Mouse (Mus musculus) C2C12 (cell line): ENCODE measurements around the gene Glipr1. TPM values are rescaled to one million over a fixed set of nuclear protein-coding genes. Genes with fewer than 3 reads are reported as not detected.

Experiments
- H3K27me3 ChIP-seq: one replicate; pipeline ENCODE4 v1.6.1; 2011; ENCODE audit not compliant: control insufficient read depth, insufficient read depth, insufficient read length
- H3K36me3 ChIP-seq: one replicate; pipeline ENCODE4 v1.6.1; 2011; ENCODE audit not compliant: control insufficient read depth, insufficient read depth
- H3K4me3 ChIP-seq: one replicate; pipeline ENCODE4 v1.5.1; 2011; ENCODE audit warnings: mild to moderate bottlenecking, control low read depth; ENCODE audit not compliant: poor library complexity, insufficient read depth, severe bottlenecking
- H3K79me2 ChIP-seq: one replicate; pipeline ENCODE4 v1.6.1; 2011; ENCODE audit not compliant: control insufficient read depth, insufficient read depth
- H3K79me3 ChIP-seq: one replicate; pipeline ENCODE4 v1.6.1; 2011; ENCODE audit warnings: low read depth, control low read depth
- H3ac ChIP-seq: one replicate; pipeline ENCODE3; 2011; ENCODE audit warnings: low read depth; ENCODE audit not compliant: control insufficient read depth, insufficient read length
- CEBPB ChIP-seq: IDR thresholded peaks from one replicate; pipeline ENCODE4 v1.6.1; 2011; ENCODE audit warnings: low read depth, mild to moderate bottlenecking, control low read depth, moderate library complexity
- CTCF ChIP-seq: IDR thresholded peaks from one replicate; pipeline ENCODE4 v1.5.1; 2011; ENCODE audit not compliant: control insufficient read depth, insufficient read depth, insufficient read length
- FOSL1 ChIP-seq: IDR thresholded peaks from one replicate; pipeline ENCODE4 v1.8.0; 2011; ENCODE audit warnings: mild to moderate bottlenecking, low read length; ENCODE audit not compliant: poor library complexity, insufficient read depth, severe bottlenecking
- MAX ChIP-seq: IDR thresholded peaks from one replicate; pipeline ENCODE4 v1.6.1; 2011; ENCODE audit warnings: mild to moderate bottlenecking, control low read depth
- MYOD1 ChIP-seq: IDR thresholded peaks from one replicate; pipeline ENCODE4 v1.6.1; 2011; ENCODE audit warnings: low read depth; ENCODE audit not compliant: control insufficient read depth, insufficient read length
- MYOG ChIP-seq: IDR thresholded peaks from one replicate; pipeline ENCODE4 v1.6.1; 2011; ENCODE audit not compliant: control insufficient read depth, insufficient read length; ENCODE audit errors: extremely low read depth
- USF1 ChIP-seq: IDR thresholded peaks from one replicate; pipeline ENCODE4 v1.6.1; 2011; ENCODE audit warnings: low read depth, mild to moderate bottlenecking, control low read depth, moderate library complexity
- polyA plus RNA-seq: library from polyadenylated mRNA; unstranded; fragments of >200 nt; fragmentation: generic; extraction: Trizol; gene quantifications from one replicate; pipeline ENCODE4 v1.2.1, GENCODE M21; 2012; ENCODE audit warnings: missing spikeins

Glipr1 gene
- polyA plus RNA-seq, 1 experiment = 10.3 TPM

DNA sequence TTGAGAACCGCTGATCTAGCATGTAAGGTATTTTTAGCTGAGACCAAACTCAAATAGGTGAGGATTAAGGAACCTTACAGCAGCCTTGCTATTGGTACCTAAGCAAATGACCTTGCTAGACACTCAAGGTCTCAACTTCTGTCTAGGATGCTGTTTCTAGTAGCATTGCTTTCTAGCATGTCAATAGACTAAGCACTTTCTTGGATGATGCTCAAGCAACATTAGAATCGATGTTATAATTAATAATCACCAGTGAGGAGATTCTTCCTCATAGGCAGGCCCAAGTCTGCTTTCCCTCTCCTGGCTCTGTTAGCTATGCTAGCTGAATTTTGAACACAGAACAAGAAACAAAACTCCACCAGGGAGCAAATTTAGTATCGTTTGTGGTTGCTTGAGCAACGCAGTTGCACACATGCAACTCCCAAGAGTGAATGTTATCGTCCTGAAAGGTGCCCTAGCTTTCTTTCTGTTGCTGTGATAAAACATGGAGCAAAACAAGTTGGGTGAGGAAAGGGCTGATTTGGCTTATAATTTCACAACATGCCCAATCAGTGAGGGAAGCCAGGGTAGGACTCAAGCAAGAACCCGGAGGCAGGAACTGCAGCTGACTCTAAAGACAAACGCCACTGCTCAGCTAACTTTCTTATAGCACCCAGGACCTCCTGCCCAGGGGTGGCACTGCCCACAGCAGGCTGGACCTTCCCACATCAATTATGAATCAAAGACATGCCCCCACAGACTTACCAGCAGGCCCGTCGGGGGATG is 493 bp downstream of the Glipr1 start:
- TF ChIP-seq CTCF (no peak), FOSL1 (no peak), MYOG (no peak), MAX (no peak), USF1 (no peak)
- H3K27me3 ChIP-seq = no peaks in the 10 kb centered on the region
- H3K36me3 ChIP-seq = no peaks in the 10 kb centered on the region
- H3K4me3 ChIP-seq = no peak overlapping the region
- no peaks in the 10 kb centered on the region for H3K79me3 ChIP-seq
- no peak overlapping the region for H3ac ChIP-seq
- no peaks in the 10 kb centered on the region for H3K79me2 ChIP-seq

GRCm38 (mm10) chr10:112001350-112001749 is 1.1 kb downstream of the Glipr1 start:
- H3K4me3 ChIP-seq = no peak overlapping the region
- H3ac ChIP-seq = no peak overlapping the region
- TF ChIP-seq MYOG = no peak
- TF ChIP-seq CTCF = no peak
- H3K36me3 ChIP-seq = no peaks in the 10 kb centered on the region
- no peaks in the 10 kb centered on the region for H3K79me2 ChIP-seq
- no peaks in the 10 kb centered on the region for H3K79me3 ChIP-seq
- H3K27me3 ChIP-seq = no peaks in the 10 kb centered on the region

- H3K27me3 ChIP-seq = no peaks in the 10 kb centered on the region
- H3K79me3 ChIP-seq = no peaks in the 10 kb centered on the region
- no peaks in the 10 kb centered on the region for H3K79me2 ChIP-seq
- no peak overlapping the region for H3K4me3 ChIP-seq
- peak overlapping the region; percentile 38 for H3ac ChIP-seq
- TF ChIP-seq FOSL1 (peak; percentile 16), MYOG (no peak), CTCF (no peak)
- H3K36me3 ChIP-seq = no peaks in the 10 kb centered on the region
Observed at GRCm38 (mm10) chr10:112000568-112000967, 1.9 kb downstream of the Glipr1 start.

DNA sequence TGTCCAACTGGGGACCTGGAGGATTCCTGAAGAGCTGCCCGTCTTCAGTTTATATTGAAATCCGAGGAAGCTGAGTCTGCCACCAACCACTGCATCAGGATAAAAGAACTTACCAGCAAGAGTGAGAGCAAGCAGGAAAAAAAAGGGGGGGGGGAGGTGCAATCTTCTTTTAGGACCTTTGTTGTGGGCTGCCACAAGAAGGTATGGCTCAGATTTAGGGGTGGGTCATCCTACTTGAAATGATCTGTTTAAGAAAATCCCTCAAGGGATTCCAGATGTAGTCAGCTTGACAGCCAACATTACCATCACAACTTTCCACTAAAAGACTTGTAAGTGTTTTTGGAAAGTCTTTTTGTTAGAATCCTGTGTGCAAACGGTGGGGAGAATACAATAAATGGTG is 2.7 kb downstream of the Glipr1 start:
- Histone ChIP-seq H3K36me3 (no peaks in the 10 kb centered on the region), H3K4me3 (no peak overlapping the region), H3K79me3 (no peaks in the 10 kb centered on the region), H3ac (no peak overlapping the region), H3K27me3 (no peaks in the 10 kb centered on the region), H3K79me2 (no peaks in the 10 kb centered on the region)
- TF ChIP-seq CEBPB = no peak
- no peak for TF ChIP-seq MYOD1
- TF ChIP-seq CTCF = no peak
- no peak for TF ChIP-seq MYOG
- TF ChIP-seq USF1 = no peak
- TF ChIP-seq FOSL1 = no peak
- TF ChIP-seq MAX = no peak

GRCm38 (mm10) chr10:111997671-111998070 is 4.8 kb downstream of the Glipr1 start:
- Histone ChIP-seq H3ac (no peak overlapping the region), H3K36me3 (no peaks in the 10 kb centered on the region), H3K79me3 (no peaks in the 10 kb centered on the region), H3K4me3 (no peak overlapping the region), H3K27me3 (no peaks in the 10 kb centered on the region), H3K79me2 (no peaks in the 10 kb centered on the region)
- TF ChIP-seq MYOD1 (no peak), FOSL1 (no peak), MYOG (no peak)

DNA sequence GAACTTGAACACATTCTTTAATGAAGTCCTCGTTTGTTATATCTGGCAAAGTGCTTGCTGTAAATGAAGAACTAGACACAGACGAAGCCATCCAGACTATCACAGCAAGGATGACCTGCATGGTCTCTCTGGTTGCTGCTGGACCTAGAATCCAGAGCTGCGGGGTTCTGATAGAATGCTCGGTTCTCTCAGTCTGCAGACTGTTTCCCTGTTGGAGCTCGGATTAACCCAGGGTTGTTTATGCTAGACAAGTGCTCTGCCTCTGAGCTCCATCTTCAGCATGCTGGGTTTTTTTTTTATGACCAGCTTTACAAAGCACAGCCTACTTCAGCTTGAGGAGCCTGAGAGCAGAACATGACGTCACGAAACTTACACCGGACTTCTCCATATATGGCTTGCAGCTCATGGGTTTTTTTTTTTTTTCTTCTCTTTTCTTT is 5.5 kb downstream of the Glipr1 start:
- no peak overlapping the region for H3ac ChIP-seq
- H3K27me3 ChIP-seq = no peaks in the 10 kb centered on the region
- no peak overlapping the region for H3K4me3 ChIP-seq
- H3K79me2 ChIP-seq = no peaks in the 10 kb centered on the region
- no peaks in the 10 kb centered on the region for H3K36me3 ChIP-seq
- no peaks in the 10 kb centered on the region for H3K79me3 ChIP-seq
- TF ChIP-seq MYOG (no peak), MYOD1 (no peak), CEBPB (no peak), USF1 (no peak), CTCF (no peak)
